Mouse (Mus musculus): ENCODE measurements at regions not wholly inside any gene's neighbourhood (a gene's known extent, or its start where the extent isn't known, plus 50 kb on each side); places are given as distances from the start of the nearest gene placed in this dataset.

- CTCF ChIA-PET, result no interaction called here
Measured at GRCm38 (mm10) chr8:86359518-86359917, 221.0 kb downstream of the Abcc12 start.

GRCm38 (mm10) chr8:86353816-86354215 lies 226.7 kb downstream of the Abcc12 start:
- CTCF ChIA-PET, result no interaction called here

- CTCF ChIA-PET, result no interaction called here
Measured at GRCm38 (mm10) chr8:86351545-86352190, 228.8 kb downstream of the Abcc12 start.

- CTCF ChIA-PET, result no interaction called here
Measured at GRCm38 (mm10) chr8:86350128-86350527, 230.4 kb downstream of the Abcc12 start.

- CTCF ChIA-PET, result no interaction called here
Measured at GRCm38 (mm10) chr8:86342016-86342684, 238.3 kb downstream of the Abcc12 start.

GRCm38 (mm10) chr8:86338574-86339264 lies 241.8 kb downstream of the Abcc12 start:
- CTCF ChIA-PET, result no interaction called here

GRCm38 (mm10) chr8:86331383-86331782 lies 249.1 kb downstream of the Abcc12 start:
- CTCF ChIA-PET, result no interaction called here

GRCm38 (mm10) chr8:86328626-86329025 lies 251.9 kb downstream of the Abcc12 start:
- CTCF ChIA-PET, result no interaction called here

- CTCF ChIA-PET, result no interaction called here
Measured at GRCm38 (mm10) chr8:86327982-86328381, 252.5 kb downstream of the Abcc12 start.

GRCm38 (mm10) chr8:86325040-86325439 lies 255.4 kb downstream of the Abcc12 start:
- CTCF ChIA-PET, result no interaction called here

GRCm38 (mm10) chr8:86324542-86324941 lies 255.9 kb downstream of the Abcc12 start:
- CTCF ChIA-PET, result no interaction called here

GRCm38 (mm10) chr8:86323823-86324222 lies 256.7 kb downstream of the Abcc12 start:
- CTCF ChIA-PET, result no interaction called here

- CTCF ChIA-PET, result no interaction called here
Measured at GRCm38 (mm10) chr8:86322494-86322893, 258.0 kb downstream of the Abcc12 start.

- CTCF ChIA-PET, result no interaction called here
Measured at GRCm38 (mm10) chr8:86320938-86321337, 259.5 kb downstream of the Abcc12 start.

GRCm38 (mm10) chr8:86318531-86318930 lies 262.0 kb downstream of the Abcc12 start:
- CTCF ChIA-PET, result no interaction called here

- CTCF ChIA-PET, result no interaction called here
Measured at GRCm38 (mm10) chr8:86316236-86316635, 264.2 kb downstream of the Abcc12 start.

GRCm38 (mm10) chr8:86309460-86309859 lies 271.0 kb downstream of the Abcc12 start:
- CTCF ChIA-PET, result no interaction called here

GRCm38 (mm10) chr8:86307339-86307738 lies 273.1 kb downstream of the Abcc12 start:
- CTCF ChIA-PET, result no interaction called here

GRCm38 (mm10) chr8:86301885-86302509 lies 278.5 kb downstream of the Abcc12 start:
- CTCF ChIA-PET, result no interaction called here

GRCm38 (mm10) chr8:86288713-86289384 lies 291.6 kb downstream of the Abcc12 start:
- CTCF ChIA-PET, result no interaction called here

GRCm38 (mm10) chr8:86282922-86283321 lies 297.6 kb downstream of the Abcc12 start:
- CTCF ChIA-PET, result no interaction called here

- CTCF ChIA-PET, result no interaction called here
Measured at GRCm38 (mm10) chr8:86280093-86280721, 300.3 kb downstream of the Abcc12 start.

All from spleen, embryonic (tissue).